Mouse (Mus musculus) heart, embryonic 11.5 days (tissue): ENCODE measurements at regions not wholly inside any gene's neighbourhood (a gene's known extent, or its start where the extent isn't known, plus 50 kb on each side); places are given as distances from the start of the nearest gene placed in this dataset.

Experiments
- ATAC-seq: fragments of 200-750 bp; cut with Nextera tagmentation; replicated peaks from 2 replicates; pipeline ENCODE4 v1.8.0; 2017; ENCODE audit warnings: moderate library complexity; ENCODE audit not compliant: insufficient number of reproducible peaks, low FRiP score, low TSS enrichment
- H3K27ac ChIP-seq: fragments of 300-500 bp; sonication (generic); 2 replicates; pipeline ENCODE4 v1.5.1; 2014; ENCODE audit warnings: mild to moderate bottlenecking, low read depth, low read length
- H3K27me3 ChIP-seq: fragments of 300-500 bp; sonication (generic); 2 replicates; pipeline ENCODE4 v1.6.1; 2014; ENCODE audit warnings: mild to moderate bottlenecking, low read length, mixed read lengths; ENCODE audit not compliant: control insufficient read depth, insufficient read depth
- H3K36me3 ChIP-seq: fragments of 300-500 bp; sonication (generic); 2 replicates; pipeline ENCODE4 v1.6.1; 2014; ENCODE audit warnings: mild to moderate bottlenecking, low read length, moderate library complexity, mixed read lengths; ENCODE audit not compliant: control insufficient read depth, insufficient read depth
- H3K4me1 ChIP-seq: fragments of 300-500 bp; sonication (generic); 2 replicates; pipeline ENCODE4 v1.6.1; 2014; ENCODE audit warnings: low read length; ENCODE audit not compliant: control insufficient read depth, insufficient read depth
- H3K4me2 ChIP-seq: fragments of 300-500 bp; sonication (generic); 2 replicates; pipeline ENCODE4 v1.6.1; 2014; ENCODE audit warnings: mild to moderate bottlenecking, moderate library complexity
- H3K4me3 ChIP-seq: fragments of 300-500 bp; sonication (generic); 2 replicates; pipeline ENCODE4 v1.5.1; 2014; ENCODE audit warnings: low read depth, low read length
- H3K9ac ChIP-seq: fragments of 300-500 bp; sonication (generic); 2 replicates; pipeline ENCODE4 v1.6.1; 2014; ENCODE audit warnings: mild to moderate bottlenecking, low read depth, low read length, moderate library complexity
- H3K9me3 ChIP-seq: fragments of 300-500 bp; sonication (generic); replicated peaks from 2 replicates; pipeline ENCODE4 v1.6.1; 2016; ENCODE audit warnings: low read length; ENCODE audit not compliant: control insufficient read depth
- WGBS: fragments of 180-500 bp; shearing (Covaris S2); extraction: QIAGEN DNeasy Blood & Tissue Kit; methylation state at CpG from one replicate; pipeline ENCODE4 v1.1.7; 2014; ENCODE audit not compliant: insufficient replicate concordance; 5-methylcytosine and 5-hydroxymethylcytosine counted together

DNA sequence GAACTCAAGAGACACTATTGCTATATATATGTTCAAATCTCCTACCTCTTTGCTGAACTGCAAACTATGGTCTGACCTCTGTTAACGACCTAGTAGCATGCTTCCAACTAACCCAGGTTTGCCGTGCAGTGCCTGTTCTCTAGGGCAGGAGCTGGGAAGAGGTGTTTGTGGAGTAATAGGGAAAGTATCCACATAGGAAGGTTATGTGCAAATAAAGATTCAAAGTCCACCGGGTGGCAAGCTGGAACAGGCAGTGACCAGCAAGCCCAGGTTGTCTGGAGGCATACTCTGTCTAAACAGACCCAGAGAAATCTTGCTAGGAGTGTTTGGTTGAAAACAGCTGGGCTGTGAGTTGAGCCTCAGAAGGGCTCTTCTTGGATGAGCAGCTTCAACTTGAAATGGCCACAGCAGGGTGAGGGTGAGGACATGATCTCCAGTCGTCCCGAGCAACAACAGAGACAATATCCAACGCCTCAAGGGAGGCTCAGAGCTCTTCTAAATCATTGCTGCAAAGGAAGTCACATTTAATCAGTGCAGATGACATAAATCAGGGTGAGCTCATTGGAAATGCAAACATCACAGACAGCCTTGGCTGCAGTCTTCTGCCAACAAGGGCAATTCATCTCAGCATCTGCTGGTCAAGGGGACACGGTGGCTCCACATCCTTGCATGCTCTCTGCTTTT is 846.7 kb downstream of the Synb start:
- H3K4me1 ChIP-seq: no peaks in the 10 kb centered on the region
- no peaks in the 10 kb centered on the region for H3K27me3 ChIP-seq
- no peak for ATAC-seq
- 68% methylated on average over 7 of the region's 7 CpGs for WGBS
- H3K4me2 ChIP-seq: no peak overlapping the region
- no peak overlapping the region for H3K9ac ChIP-seq
- H3K4me3 ChIP-seq: no peak overlapping the region
- no peaks in the 10 kb centered on the region for H3K36me3 ChIP-seq
- H3K9me3 ChIP-seq: no peaks in the 10 kb centered on the region
- H3K27ac ChIP-seq: no peak overlapping the region

DNA sequence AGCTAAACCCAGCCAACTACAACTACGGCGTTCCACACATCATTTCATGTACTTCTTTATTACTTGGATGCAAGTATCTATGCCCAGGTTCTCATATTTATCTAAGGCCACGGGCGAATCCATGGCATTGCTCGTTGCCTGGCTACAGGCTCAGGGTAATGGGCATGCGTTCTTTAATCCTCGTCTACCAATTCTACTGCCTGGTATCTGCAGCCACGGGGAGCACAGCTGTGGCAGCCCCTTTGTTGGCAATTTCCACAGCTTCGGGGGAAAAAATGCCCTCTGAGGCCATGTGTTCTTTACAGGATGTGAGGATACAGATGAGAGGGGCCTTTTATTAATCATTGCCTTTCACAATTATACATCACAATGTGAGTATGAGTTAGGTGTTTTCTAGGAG is 860.8 kb downstream of the Synb start:
- no peaks in the 10 kb centered on the region for H3K36me3 ChIP-seq
- no peak overlapping the region for H3K4me3 ChIP-seq
- no peaks in the 10 kb centered on the region for H3K27me3 ChIP-seq
- ATAC-seq: no peak
- H3K9ac ChIP-seq: no peak overlapping the region
- H3K4me1 ChIP-seq: no peaks in the 10 kb centered on the region
- H3K9me3 ChIP-seq: no peaks in the 10 kb centered on the region
- H3K4me2 ChIP-seq: no peak overlapping the region
- no peak overlapping the region for H3K27ac ChIP-seq
- whole genome bisulfite sequencing: 83% methylated on average over 9 of the region's 9 CpGs

DNA sequence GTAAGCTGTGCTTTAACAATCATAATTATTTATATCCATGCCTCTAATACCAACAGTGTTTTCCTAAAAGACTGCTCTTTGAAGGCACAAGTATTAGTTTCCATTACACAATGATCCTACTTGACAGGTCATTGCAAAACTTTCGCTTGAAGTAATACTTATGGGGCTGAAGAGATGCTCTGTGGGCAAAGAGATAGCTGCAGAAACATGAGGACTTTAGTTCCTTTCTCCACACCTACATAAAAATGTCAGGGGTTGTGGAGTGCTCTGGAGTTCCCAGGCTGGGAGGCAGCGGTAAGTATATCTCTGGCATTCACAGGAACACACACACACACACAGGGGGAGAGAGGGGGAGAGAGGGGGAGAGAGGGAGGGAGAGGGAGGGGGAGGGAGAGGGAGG is 862.0 kb downstream of the Synb start:
- ATAC-seq: no peak
- WGBS: 59% methylated on average over 2 of the region's 2 CpGs
- no peak overlapping the region for H3K27ac ChIP-seq
- H3K9me3 ChIP-seq: no peaks in the 10 kb centered on the region
- H3K4me1 ChIP-seq: no peaks in the 10 kb centered on the region
- no peak overlapping the region for H3K4me2 ChIP-seq
- no peaks in the 10 kb centered on the region for H3K27me3 ChIP-seq
- H3K9ac ChIP-seq: no peak overlapping the region
- no peaks in the 10 kb centered on the region for H3K36me3 ChIP-seq
- no peak overlapping the region for H3K4me3 ChIP-seq

DNA sequence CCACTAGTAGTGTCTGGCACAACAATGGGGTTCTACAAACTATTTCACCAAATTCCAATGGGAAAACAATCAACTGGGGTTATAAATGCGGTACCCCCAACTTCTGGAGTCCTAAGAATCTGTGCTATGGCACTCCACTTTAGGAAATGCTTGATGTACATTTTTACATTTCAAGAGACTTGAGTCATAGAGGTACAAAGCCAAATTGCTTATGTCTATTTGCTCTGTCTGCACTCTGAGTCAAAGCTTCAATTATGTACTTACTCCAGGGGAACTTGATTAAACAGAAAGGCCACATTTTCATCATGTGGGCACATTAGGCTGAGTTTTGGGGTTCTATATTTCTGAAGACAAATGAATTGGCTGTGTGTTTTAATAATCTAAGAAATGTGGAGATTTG is 866.9 kb downstream of the Synb start:
- H3K4me2 ChIP-seq: no peak overlapping the region
- H3K9me3 ChIP-seq: no peaks in the 10 kb centered on the region
- H3K4me3 ChIP-seq: no peak overlapping the region
- H3K9ac ChIP-seq: no peak overlapping the region
- no peaks in the 10 kb centered on the region for H3K36me3 ChIP-seq
- no peaks in the 10 kb centered on the region for H3K27me3 ChIP-seq
- no peaks in the 10 kb centered on the region for H3K4me1 ChIP-seq
- ATAC-seq: no peak
- WGBS: 83% methylated on average over 1 of the region's 1 CpGs
- no peak overlapping the region for H3K27ac ChIP-seq

DNA sequence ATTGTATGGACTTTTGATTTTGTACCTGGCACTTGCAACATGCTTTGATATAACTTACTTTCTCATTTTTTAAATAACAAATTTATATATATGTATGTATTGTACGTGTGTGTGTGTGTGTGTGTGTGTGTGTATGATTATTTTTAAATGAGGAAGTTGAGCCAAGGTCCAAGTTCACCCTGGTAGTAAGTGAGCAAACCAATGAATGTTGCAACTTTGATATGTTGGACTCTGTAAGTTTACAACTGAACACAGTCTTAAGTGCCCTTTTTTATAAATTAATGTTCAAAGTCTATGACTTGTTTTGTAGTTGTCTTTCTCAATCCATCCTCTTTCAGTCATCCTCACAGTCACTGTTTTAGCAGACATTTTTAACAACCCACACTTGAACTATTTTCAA is 901.7 kb downstream of the Synb start:
- Histone ChIP-seq H3K27ac (no peak overlapping the region), H3K4me2 (no peak overlapping the region), H3K36me3 (no peaks in the 10 kb centered on the region), H3K4me3 (no peak overlapping the region), H3K27me3 (no peaks in the 10 kb centered on the region), H3K9ac (no peak overlapping the region), H3K4me1 (no peaks in the 10 kb centered on the region), H3K9me3 (no peaks in the 10 kb centered on the region)
- ATAC-seq: no peak
- 68% methylated on average over 1 of the region's 1 CpGs for WGBS

DNA sequence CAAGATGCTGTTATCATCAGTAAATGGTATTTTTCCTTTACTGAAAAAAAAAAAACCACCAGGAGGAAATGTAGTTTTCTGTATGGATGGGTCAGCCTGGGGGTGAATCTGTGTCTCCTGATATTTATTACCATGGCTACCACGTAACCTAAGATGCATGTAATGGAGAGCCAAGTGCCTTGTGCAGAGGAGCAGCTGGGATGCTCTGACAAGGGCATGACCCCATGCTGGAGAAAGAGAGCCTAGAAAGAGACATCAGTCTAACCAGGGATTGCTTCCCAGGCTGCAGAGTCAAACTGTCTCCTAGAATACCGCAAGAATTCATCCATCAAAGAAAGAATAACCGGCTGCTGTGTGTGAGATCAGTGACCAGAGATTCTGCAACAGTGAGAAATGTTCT is 902.2 kb downstream of the Synb start:
- no peaks in the 10 kb centered on the region for H3K36me3 ChIP-seq
- H3K4me3 ChIP-seq: no peak overlapping the region
- 54% methylated on average over 3 of the region's 3 CpGs for WGBS
- H3K4me2 ChIP-seq: no peak overlapping the region
- ATAC-seq: no peak
- no peak overlapping the region for H3K9ac ChIP-seq
- no peaks in the 10 kb centered on the region for H3K27me3 ChIP-seq
- H3K4me1 ChIP-seq: no peaks in the 10 kb centered on the region
- H3K9me3 ChIP-seq: no peaks in the 10 kb centered on the region
- H3K27ac ChIP-seq: no peak overlapping the region

DNA sequence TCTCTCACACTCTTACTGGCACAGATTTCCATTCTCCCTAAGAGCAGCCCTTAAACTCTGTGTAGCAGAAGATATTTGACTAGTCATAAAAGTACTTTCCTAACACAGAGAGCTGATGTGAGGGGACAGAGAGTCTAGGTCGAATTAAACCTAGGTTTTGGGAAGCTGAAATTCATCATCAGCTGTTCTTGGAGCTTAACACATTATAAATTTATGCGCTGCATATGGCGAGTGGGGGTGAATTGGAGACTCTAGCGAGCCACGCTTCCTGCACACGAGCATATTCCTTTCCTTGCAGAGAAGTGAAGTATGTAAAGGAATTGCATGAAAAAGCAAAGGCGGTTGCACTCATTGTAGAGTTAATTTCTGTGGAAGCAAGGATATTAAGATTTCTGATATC is 912.4 kb downstream of the Synb start:
- no peak overlapping the region for H3K4me2 ChIP-seq
- H3K4me3 ChIP-seq: no peak overlapping the region
- no peaks in the 10 kb centered on the region for H3K9me3 ChIP-seq
- 84% methylated on average over 7 of the region's 7 CpGs for WGBS
- ATAC-seq: no peak
- no peaks in the 10 kb centered on the region for H3K27me3 ChIP-seq
- H3K27ac ChIP-seq: no peak overlapping the region
- no peaks in the 10 kb centered on the region for H3K4me1 ChIP-seq
- no peak overlapping the region for H3K9ac ChIP-seq
- H3K36me3 ChIP-seq: no peaks in the 10 kb centered on the region

DNA sequence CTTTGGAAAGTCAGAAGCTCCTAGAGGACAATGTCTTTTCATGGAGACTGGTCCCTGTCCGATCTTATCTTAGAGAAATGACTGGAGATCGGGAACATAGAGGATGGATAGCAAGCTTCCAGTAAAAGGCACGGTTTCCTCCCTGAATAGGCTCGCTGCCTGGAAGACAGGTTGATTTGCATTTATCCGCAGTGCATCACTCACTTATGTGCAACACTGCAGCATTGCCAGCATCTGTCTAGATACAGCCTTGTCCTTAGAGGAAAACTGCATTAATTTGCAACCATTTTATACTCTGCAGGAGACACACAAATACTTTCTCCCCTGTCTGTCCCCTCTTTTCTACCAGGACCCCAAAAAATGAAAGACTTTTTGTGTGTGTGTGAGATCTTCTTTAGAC is 926.4 kb downstream of the Synb start:
- H3K4me2 ChIP-seq: no peak overlapping the region
- no peak for ATAC-seq
- H3K36me3 ChIP-seq: no peaks in the 10 kb centered on the region
- H3K4me3 ChIP-seq: no peak overlapping the region
- H3K9me3 ChIP-seq: no peaks in the 10 kb centered on the region
- 72% methylated on average over 5 of the region's 5 CpGs for WGBS
- no peaks in the 10 kb centered on the region for H3K27me3 ChIP-seq
- H3K27ac ChIP-seq: no peak overlapping the region
- H3K4me1 ChIP-seq: no peaks in the 10 kb centered on the region
- H3K9ac ChIP-seq: no peak overlapping the region

DNA sequence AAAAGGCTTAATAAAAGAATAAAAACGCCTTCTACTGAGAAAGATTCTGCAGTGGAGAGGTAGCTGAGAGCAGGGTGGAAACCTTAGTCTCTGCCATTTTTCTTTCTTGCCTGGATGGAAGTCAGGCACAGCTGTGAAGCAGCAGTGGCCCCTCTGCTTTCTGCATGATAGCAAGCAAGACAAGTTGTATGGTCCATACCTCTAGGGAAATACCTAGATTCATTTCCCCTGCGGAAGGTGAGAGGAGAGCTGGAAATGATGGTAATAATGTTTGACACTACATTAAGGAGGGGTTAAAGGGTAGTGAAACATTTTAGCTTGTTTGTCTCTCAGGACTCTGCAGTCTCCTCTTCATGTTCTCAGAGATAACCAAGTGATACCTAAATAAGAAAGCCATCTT is 930.2 kb downstream of the Synb start:
- no peak overlapping the region for H3K27ac ChIP-seq
- no peaks in the 10 kb centered on the region for H3K27me3 ChIP-seq
- no peak overlapping the region for H3K9ac ChIP-seq
- H3K4me3 ChIP-seq: no peak overlapping the region
- no peak overlapping the region for H3K4me2 ChIP-seq
- H3K4me1 ChIP-seq: no peaks in the 10 kb centered on the region; the same call in 1 of the 2 replicates
- no peaks in the 10 kb centered on the region for H3K9me3 ChIP-seq
- 77% methylated on average over 2 of the region's 2 CpGs for WGBS
- H3K36me3 ChIP-seq: no peaks in the 10 kb centered on the region
- ATAC-seq: no peak
